Mouse (Mus musculus) bone marrow, adult 2 months (tissue): ENCODE data around the gene Armc2. TPM values are rescaled to one million over a fixed set of nuclear protein-coding genes. Genes with fewer than 3 reads are reported as not detected.

Experiments used
- H3K27ac ChIP-seq: fragments of 200-500 bp; 2 replicates; pipeline ENCODE4 v1.5.1; 2012; ENCODE audit warnings: low read depth, mild to moderate bottlenecking, control low read depth, inconsistent platforms, low read length; ENCODE audit not compliant: control insufficient read depth, poor library complexity, insufficient read depth
- H3K4me1 ChIP-seq: fragments of 200-500 bp; 2 replicates; pipeline ENCODE4 v1.6.1; 2011; ENCODE audit warnings: low read length; ENCODE audit not compliant: control insufficient read depth, insufficient read depth
- H3K4me3 ChIP-seq: fragments of 200-500 bp; replicated peaks from 2 replicates; pipeline ENCODE3; 2011; ENCODE audit warnings: mild to moderate bottlenecking, low read depth, low read length, control low read depth; ENCODE audit not compliant: control insufficient read depth
- CTCF ChIP-seq: fragments of 200-500 bp; IDR thresholded peaks from 2 replicates; pipeline ENCODE4 v1.5.1; 2011; ENCODE audit warnings: low read length, control low read depth; ENCODE audit not compliant: control insufficient read depth, insufficient read depth
- POLR2A ChIP-seq: fragments of 200-500 bp; IDR thresholded peaks from 2 replicates; pipeline ENCODE4 v1.6.1; 2011; ENCODE audit warnings: low read depth, mild to moderate bottlenecking, control low read depth, low read length, borderline replicate concordance; ENCODE audit not compliant: control insufficient read depth
- WGBS: fragments of 180-500 bp; shearing (Covaris S2); methylation state at CpG from one replicate; pipeline ENCODE4 v1.1.7; 2018; 5-methylcytosine and 5-hydroxymethylcytosine counted together
- polyA plus RNA-seq: library from polyadenylated mRNA; stranded (reverse); fragments of >200 nt; gene quantifications from 2 replicates; pipeline ENCODE4 v1.2.4, GENCODE M21; 2011; ENCODE audit warnings: low replicate concordance; ENCODE audit not compliant: missing spikeins, insufficient read depth, insufficient read length

Gene Armc2
- polyA plus RNA-seq, 1 experiment = 0.30 TPM

DNA sequence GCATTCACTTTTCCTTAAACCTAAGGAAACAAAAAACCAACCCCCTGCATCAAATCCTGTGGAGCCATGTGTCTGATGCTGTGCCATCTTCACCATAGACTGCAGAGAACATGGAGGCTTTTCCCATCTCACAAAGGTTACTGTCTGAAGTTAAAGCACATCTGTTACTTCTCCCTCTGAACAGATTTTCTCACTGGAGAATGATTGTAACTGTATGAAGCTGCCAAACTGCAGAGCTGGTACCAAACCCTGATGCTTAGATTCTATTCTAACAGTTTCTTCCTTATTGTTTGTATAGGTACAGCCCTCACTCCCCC lies 151.4 kb downstream of the Armc2 start:
- no peaks in the 10 kb centered on the region; the same call in 1 of the 2 replicates for H3K4me1 ChIP-seq
- TF ChIP-seq POLR2A = no peak
- TF ChIP-seq CTCF = no peak
- H3K4me3 ChIP-seq = no peak overlapping the region
- H3K27ac ChIP-seq = no peak overlapping the region

DNA sequence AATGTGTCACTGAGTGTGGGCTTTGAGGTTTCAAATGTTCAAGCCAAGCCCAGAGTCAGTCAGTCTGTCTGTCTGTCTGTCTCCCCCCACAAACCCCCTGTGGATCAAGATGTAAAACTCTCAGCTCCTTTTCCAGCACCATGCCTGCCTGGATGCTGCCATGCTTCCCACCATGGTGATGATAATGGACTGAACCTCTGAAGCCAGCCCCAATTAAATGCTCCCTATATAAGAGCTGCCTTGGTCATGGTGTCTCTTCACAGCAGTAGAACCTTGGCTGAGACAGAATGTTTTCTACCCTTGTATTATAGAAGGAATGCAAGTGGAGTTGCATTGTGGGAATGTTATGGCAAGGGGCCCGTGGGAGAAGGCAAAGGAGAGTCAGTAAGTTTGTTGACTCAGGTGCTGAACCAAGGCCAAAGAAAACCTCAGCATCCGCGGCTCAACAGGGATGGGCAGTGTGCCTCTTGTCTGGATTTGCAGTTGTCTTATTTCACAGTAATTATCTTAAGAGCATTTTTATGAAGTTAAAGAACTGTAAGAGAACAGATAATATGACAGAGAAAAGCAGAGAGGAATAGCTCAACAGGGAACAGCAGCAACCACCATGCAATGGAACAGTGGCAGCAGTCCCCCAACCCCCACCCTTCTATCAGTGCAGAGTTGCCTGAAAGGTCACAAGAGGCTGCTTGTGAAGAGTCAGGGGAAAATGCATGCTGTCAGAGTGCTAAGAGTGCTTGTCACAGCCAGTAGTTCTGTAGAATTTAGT lies 152.0 kb downstream of the Armc2 start:
- no peak overlapping the region for H3K27ac ChIP-seq
- WGBS = 78% methylated on average over 3 of the region's 3 CpGs
- no peak for TF ChIP-seq POLR2A
- TF ChIP-seq CTCF = no peak
- H3K4me1 ChIP-seq = no peaks in the 10 kb centered on the region; the same call in 1 of the 2 replicates
- H3K4me3 ChIP-seq = no peak overlapping the region

Other genes with a start within 250 kb of the Armc2 start
- gene Cep57l1, start 208.6 kb downstream of the Armc2 start, polyA plus RNA-seq = 13.6 and 20.2 TPM in 2 replicates
- 26.3 and 28.6 TPM in 2 replicates for gene Sesn1, start 208.5 kb downstream of the Armc2 start, polyA plus RNA-seq